Mouse (Mus musculus) embryonic facial prominence, embryonic 11.5 days (tissue): Measurements from ENCODE around the gene Kcnj12. TPM values are rescaled to one million over a fixed set of nuclear protein-coding genes. Genes with fewer than 3 reads are reported as not detected.
A peak's percentile ranks its signal among the peaks of the same experiment; 100 is the strongest.

Source experiments
- ATAC-seq: fragments of 200-750 bp; cut with Nextera tagmentation; replicated peaks from 2 replicates; pipeline ENCODE4 v1.8.0; 2017; ENCODE audit warnings: low read depth; ENCODE audit not compliant: insufficient number of reproducible peaks, low FRiP score, low TSS enrichment
- DNase-seq: peaks from one replicate; pipeline ENCODE4 v3.0.0-alpha.2; 2015; ENCODE audit warnings: low spot score
- H3K27ac ChIP-seq: fragments of 300-500 bp; sonication (generic); replicated peaks from 2 replicates; pipeline ENCODE4 v1.5.1; 2014; ENCODE audit warnings: mild to moderate bottlenecking, low read depth, low read length, control low read depth
- H3K27me3 ChIP-seq: fragments of 300-500 bp; sonication (generic); 2 replicates; pipeline ENCODE4 v1.6.1; 2014; ENCODE audit warnings: mild to moderate bottlenecking, low read length, moderate library complexity, mixed read lengths; ENCODE audit not compliant: control insufficient read depth, insufficient read depth
- H3K36me3 ChIP-seq: fragments of 300-500 bp; sonication (generic); replicated peaks from 2 replicates; pipeline ENCODE4 v1.6.1; 2014; ENCODE audit warnings: low read depth, mild to moderate bottlenecking, low read length, moderate library complexity, mixed read lengths; ENCODE audit not compliant: control insufficient read depth, insufficient read depth
- H3K4me1 ChIP-seq: fragments of 300-500 bp; sonication (generic); 2 replicates; pipeline ENCODE4 v1.6.1; 2014; ENCODE audit warnings: low read length, mixed read lengths; ENCODE audit not compliant: control insufficient read depth, insufficient read depth
- H3K4me2 ChIP-seq: fragments of 300-500 bp; sonication (generic); 2 replicates; pipeline ENCODE4 v1.6.1; 2014; ENCODE audit warnings: low read depth, mild to moderate bottlenecking, control low read depth, low read length, moderate library complexity
- H3K4me3 ChIP-seq: fragments of 300-500 bp; sonication (generic); 2 replicates; pipeline ENCODE4 v1.5.1; 2014; ENCODE audit warnings: low read depth, low read length, control low read depth
- H3K9ac ChIP-seq: fragments of 300-500 bp; sonication (generic); replicated peaks from 2 replicates; pipeline ENCODE4 v1.6.1; 2014; ENCODE audit warnings: mild to moderate bottlenecking, control low read depth, low read length
- H3K9me3 ChIP-seq: fragments of 300-500 bp; sonication (generic); replicated peaks from 2 replicates; pipeline ENCODE4 v1.6.1; 2016; ENCODE audit warnings: mild to moderate bottlenecking, low read length, inconsistent platforms, mixed read lengths; ENCODE audit not compliant: control insufficient read depth
- WGBS: fragments of 180-500 bp; shearing (Covaris S2); extraction: QIAGEN DNeasy Blood & Tissue Kit; methylation state at CpG from one replicate; pipeline ENCODE4 v1.1.7; 2014; 5-methylcytosine and 5-hydroxymethylcytosine counted together
- polyA plus RNA-seq: library from polyadenylated mRNA; unstranded; fragments of >200 nt; fragmentation: Nextera tagmentation; extraction: Ambion mirVana; gene quantifications from 2 replicates; pipeline ENCODE4 v1.2.1, GENCODE M21; 2014

Gene Kcnj12
- polyA plus RNA-seq, 1 experiment from 2014 or later, result 2.4 TPM

DNA sequence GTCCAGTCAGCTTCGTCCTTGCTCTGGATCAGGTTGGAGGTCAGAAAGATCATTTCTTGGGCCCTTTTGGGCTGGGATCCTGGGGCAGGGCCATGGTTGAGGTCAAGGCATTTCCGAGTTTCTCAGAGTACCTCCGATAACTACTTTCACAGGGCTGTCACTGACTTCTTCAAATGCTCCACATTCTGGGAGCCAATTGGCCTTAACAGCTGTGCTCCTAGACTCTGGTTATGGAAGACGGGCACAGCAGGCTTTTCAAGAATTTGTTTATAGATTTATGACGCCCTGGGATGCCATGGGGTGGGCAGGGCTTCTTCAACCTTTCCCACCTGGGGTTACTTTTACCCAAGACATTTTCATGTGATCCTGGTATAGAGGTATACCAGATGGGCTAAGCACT lies 10.8 kb downstream of the Kcnj12 start:
- no peaks in the 10 kb centered on the region for H3K27me3 ChIP-seq
- WGBS, result 70% methylated on average over 5 of the region's 5 CpGs
- H3K4me1 ChIP-seq, result no peaks in the 10 kb centered on the region; the same call in 1 of the 2 replicates
- H3K9ac ChIP-seq, result no peak overlapping the region
- H3K9me3 ChIP-seq, result no peaks in the 10 kb centered on the region
- no peak overlapping the region for H3K27ac ChIP-seq
- no peak for DNase-seq
- no peak for ATAC-seq
- no peak overlapping the region for H3K4me3 ChIP-seq
- no peak overlapping the region for H3K4me2 ChIP-seq
- H3K36me3 ChIP-seq, result no peaks in the 10 kb centered on the region

DNA sequence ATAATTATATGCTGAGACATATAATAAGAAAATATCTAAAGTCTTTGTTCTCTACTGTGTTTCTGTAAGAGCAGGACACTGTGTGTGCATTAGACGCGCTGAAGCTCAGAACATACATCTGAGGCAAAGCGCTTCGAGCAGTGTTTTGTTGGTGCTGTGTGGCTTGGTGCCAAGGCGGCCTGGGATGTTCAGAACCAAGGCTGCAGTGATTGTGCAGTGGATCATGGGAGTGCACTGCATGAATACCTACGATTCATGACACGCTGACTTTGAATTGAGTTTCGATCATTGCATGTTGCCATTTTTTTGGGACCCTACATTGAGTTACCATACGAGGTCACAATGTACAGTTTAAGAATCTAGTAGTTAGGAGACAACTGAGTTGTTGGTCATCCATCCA lies 14.3 kb downstream of the Kcnj12 start:
- no peak overlapping the region for H3K27ac ChIP-seq
- DNase-seq (no peak), ATAC-seq (no peak)
- no peaks in the 10 kb centered on the region for H3K27me3 ChIP-seq
- H3K4me3 ChIP-seq, result no peak overlapping the region
- no peaks in the 10 kb centered on the region for H3K4me1 ChIP-seq
- H3K4me2 ChIP-seq, result no peak overlapping the region
- no peaks in the 10 kb centered on the region for H3K36me3 ChIP-seq
- no peak overlapping the region for H3K9ac ChIP-seq
- no peaks in the 10 kb centered on the region for H3K9me3 ChIP-seq
- 96% methylated on average over 9 of the region's 9 CpGs for WGBS

DNA sequence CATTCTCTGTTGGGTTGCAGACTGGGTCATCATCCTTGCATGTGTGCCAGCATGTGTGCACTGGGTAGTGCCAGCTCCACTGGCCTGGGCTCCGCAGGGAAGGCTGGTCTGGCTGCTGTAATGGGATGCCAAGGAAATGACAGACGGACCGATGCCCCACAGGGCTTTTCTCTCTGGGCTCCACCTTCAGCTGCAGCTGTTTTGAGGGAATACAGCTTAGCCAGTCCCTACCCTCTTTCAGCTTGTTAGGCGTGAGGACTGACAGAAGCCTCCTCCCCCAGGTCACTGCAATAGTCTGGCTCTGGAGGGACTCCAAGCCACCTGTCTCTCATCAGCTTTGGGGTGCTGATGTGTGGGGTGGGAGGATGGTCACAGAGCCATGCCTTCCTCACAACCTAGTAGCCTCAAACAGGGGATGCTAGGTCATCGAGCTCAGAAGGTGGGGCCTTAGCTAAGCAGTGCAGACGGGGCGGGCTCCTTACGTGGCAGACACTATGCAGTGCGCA lies 16.0 kb downstream of the Kcnj12 start:
- Histone ChIP-seq H3K36me3 (no peaks in the 10 kb centered on the region), H3K4me1 (no peaks in the 10 kb centered on the region), H3K4me3 (no peak overlapping the region), H3K9me3 (no peaks in the 10 kb centered on the region), H3K27me3 (no peaks in the 10 kb centered on the region), H3K9ac (no peak overlapping the region), H3K27ac (no peak overlapping the region), H3K4me2 (no peak overlapping the region)
- ATAC-seq (no peak), DNase-seq (no peak)
- 81% methylated on average over 9 of the region's 9 CpGs for WGBS

DNA sequence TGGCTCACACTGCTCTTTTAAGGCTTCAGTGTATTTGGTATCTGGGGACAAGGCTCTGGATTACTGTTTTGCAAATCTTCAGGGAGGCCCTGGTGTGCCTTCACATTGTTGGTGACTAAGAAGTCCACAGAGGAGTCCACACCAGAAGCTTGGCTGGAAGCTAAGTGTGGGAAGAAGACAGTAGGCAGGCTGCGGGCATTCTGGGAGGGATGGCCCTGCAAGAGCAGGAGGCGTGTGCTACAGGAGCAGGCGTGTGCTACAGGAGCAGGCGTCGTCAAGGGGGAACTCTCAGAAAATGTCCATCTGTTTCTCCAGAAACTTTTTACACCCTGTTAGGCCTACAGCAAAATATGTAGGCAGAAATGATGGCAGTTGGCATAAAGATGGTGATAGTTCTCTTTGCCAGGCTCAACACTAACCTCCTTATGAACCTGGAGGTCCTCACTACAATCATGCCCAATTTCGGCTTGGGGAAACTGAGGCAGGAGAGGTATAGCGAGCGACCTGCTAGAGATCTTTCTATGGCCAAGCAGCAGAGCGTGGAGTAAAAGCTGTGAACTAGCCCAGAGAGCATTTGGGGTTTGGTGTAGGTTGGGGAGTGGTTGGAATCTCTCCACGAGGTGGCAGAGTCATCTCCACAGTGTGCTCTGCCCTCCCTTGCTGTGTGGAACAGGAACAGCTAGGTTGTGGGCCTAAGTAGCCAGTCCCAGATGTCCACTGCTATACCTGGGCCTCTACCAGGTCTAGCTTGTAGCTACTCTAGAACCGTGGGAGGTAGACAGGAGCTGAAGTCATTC lies 18.7 kb downstream of the Kcnj12 start:
- 86% methylated on average over 11 of the region's 11 CpGs for WGBS
- Histone ChIP-seq H3K36me3 (no peaks in the 10 kb centered on the region), H3K27ac (no peak overlapping the region), H3K9me3 (no peaks in the 10 kb centered on the region), H3K9ac (no peak overlapping the region), H3K4me2 (no peak overlapping the region), H3K27me3 (no peaks in the 10 kb centered on the region), H3K4me1 (no peaks in the 10 kb centered on the region; the same call in 1 of the 2 replicates), H3K4me3 (no peak overlapping the region)
- DNase-seq (no peak), ATAC-seq (no peak)

DNA sequence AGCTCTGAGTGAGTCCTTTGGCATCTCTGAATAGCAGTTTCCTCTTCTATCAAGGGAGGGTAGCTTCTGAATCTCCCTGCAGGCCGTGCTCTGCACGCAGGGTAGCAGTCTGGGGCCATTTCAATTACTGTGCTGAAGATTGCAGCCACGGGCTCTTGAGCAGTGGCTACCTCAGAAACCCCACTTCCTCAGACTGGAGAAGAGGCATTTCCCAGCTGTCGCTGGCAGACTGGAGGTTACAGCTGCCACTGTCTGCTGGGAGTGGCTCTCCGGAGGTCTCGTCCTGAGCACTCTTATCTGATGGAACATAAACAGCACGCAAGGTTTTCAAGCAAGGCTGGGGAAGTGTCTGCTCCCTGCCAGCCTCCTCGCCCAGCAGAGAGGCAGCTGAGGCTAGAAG lies 20.2 kb downstream of the Kcnj12 start:
- 37% methylated on average over 8 of the region's 8 CpGs for WGBS
- no peak overlapping the region for H3K4me2 ChIP-seq
- no peaks in the 10 kb centered on the region for H3K36me3 ChIP-seq
- H3K4me3 ChIP-seq, result no peak overlapping the region
- no peak overlapping the region for H3K9ac ChIP-seq
- no peaks in the 10 kb centered on the region for H3K9me3 ChIP-seq
- ATAC-seq (no peak), DNase-seq (no peak)
- H3K27ac ChIP-seq, result no peak overlapping the region
- no peaks in the 10 kb centered on the region for H3K27me3 ChIP-seq
- H3K4me1 ChIP-seq, result no peaks in the 10 kb centered on the region; the same call in 1 of the 2 replicates

DNA sequence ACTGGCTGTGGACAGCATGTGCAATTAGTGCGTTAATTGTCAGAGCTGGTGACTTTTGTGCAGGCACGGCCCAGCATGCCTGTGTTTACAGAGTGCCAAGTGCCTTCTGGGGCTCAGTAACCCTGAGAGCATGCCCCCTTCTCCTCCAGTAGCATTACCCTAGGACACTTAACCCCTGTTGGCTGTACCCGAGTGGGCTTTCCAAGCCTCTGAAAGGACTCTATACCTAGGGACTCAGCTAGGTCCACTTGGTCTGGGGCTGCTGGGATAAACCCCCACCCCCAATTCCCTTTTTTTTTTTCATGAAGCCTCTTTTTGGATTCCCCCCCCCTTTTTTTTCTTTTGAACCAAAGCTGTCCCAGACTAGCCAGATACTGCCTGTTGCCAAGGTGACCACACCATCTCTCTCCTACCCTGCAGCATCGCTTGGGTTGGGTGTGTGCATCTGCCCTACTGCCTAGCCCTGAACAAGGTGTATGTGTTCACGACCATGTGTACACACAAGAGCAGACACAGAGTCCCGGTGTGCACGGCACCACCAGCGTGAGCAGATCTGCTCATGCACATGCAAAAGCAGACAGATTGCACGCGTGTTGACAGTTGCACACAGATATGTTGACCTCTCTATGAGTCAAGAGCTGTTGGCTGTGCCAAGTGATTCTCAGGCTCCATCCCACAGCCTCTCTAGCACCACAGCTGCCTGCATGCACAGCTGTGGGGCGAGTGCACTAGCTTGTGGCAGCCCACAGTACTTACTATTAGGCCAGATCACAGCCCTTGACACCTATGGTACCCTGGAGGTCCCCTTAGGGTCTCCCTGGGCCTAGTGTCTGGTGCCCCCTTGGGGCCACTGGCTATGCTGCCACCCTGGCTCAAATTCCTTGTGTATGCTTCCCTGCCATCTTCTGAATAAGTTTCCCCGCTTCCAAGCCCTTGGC lies 21.0 kb downstream of the Kcnj12 start:
- DNase-seq, result peak; percentile 18
- Histone ChIP-seq H3K36me3 (no peaks in the 10 kb centered on the region), H3K27me3 (no peaks in the 10 kb centered on the region)

DNA sequence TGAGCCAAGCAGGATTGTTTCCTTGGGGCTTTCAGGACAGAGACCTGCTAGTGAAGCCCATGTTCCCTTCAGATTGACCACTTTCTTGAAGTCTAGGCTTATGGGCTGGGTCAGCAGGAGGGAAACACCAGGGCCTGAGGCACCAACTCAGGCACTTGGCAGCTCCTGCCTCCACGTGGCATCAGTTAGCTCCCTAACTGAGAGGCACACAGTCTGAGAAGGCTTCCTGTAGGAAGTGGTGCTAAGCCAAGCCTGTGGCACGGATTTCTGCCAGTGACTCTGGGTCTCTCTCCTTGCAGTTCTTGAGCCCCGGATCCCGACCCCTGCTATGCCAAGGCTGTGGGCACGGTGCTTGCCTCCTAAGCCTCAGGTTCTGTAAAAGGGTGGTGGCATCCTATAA lies 22.4 kb downstream of the Kcnj12 start:
- no peaks in the 10 kb centered on the region for H3K36me3 ChIP-seq
- H3K27ac ChIP-seq, result no peak overlapping the region
- H3K4me3 ChIP-seq, result no peak overlapping the region
- H3K9ac ChIP-seq, result no peak overlapping the region
- no peaks in the 10 kb centered on the region; the same call in 1 of the 2 replicates for H3K4me1 ChIP-seq
- no peak overlapping the region for H3K4me2 ChIP-seq
- WGBS, result 80% methylated on average over 5 of the region's 5 CpGs
- ATAC-seq, result no peak
- H3K27me3 ChIP-seq, result no peaks in the 10 kb centered on the region
- no peaks in the 10 kb centered on the region for H3K9me3 ChIP-seq
- DNase-seq, result no peak

More for the DNA sequence above, 21.0 kb downstream of the Kcnj12 start:
- 0 out of 2 replicates have a peak, but pooled peaks have one; percentile 35 for ATAC-seq
- Histone ChIP-seq H3K9ac (no peak overlapping the region), H3K4me2 (no peak overlapping the region), H3K27ac (no peak overlapping the region), H3K9me3 (no peaks in the 10 kb centered on the region), H3K4me1 (no peaks in the 10 kb centered on the region; the same call in 1 of the 2 replicates), H3K4me3 (no peak overlapping the region)
- WGBS, result 72% methylated on average over 12 of the region's 12 CpGs
